Mouse (Mus musculus): ENCODE results near the gene Znhit3.

GRCm38 (mm10) chr11:84939508-84940053 lies 23.4 kb upstream of the Znhit3 start:
- no peak for TF ChIP-seq CTCF (IDR thresholded peaks at IDR 0.05; ENCODE audit: low read depth)
- no peak for TF ChIP-seq EP300 (IDR thresholded peaks at IDR 0.05; ENCODE audit: low read depth)
